12 mouse cellular contexts compared by ENCODE assay signal in genomic region chr9:101017734-101018516, GRCm38 (mm10). TPM values are rescaled to one million over a fixed set of nuclear protein-coding genes. Genes with fewer than 3 reads are reported as not detected.
A peak's percentile ranks its signal among the peaks of the same experiment; 100 is the strongest.
DNase-seq lines count a peak whose midpoint lies in the region; ATAC-seq and TF ChIP-seq lines count a peak whose summit lies in the region.
"Had no signal": no experiment of that assay in that cellular context is flagged by ENCODE, and none has a peak within 500 bp of the region (broad histone marks: within the 10 kb centered on the region; RNA-seq: fewer than 3 reads in every experiment).

No protein-coding gene starts in this region.

- H3K27ac ChIP-seq in heart, embryonic 11.5 days (ENCODE audit: low read depth, low read length): no peak overlapping the region
- no peak overlapping the region for H3K27ac ChIP-seq in neural tube, embryonic 11.5 days (ENCODE audit: low read depth, low read length)
- H3K27ac ChIP-seq in kidney, embryonic 14.5 days (ENCODE audit: low read depth, low read length): peak overlapping the region; percentile 19; the same call in 1 of the 2 replicates
- no peak overlapping the region for H3K27ac ChIP-seq in stomach, postnatal 0 days (replicated peaks)
- H3K27ac ChIP-seq: liver, embryonic 15.5 days had no signal

- no peak for TF ChIP-seq EP300 in stomach, postnatal 0 days (optimal IDR thresholded peaks at IDR 0.05)

- no peak overlapping the region for H3K9ac ChIP-seq in heart, embryonic 11.5 days (ENCODE audit: low read depth, low read length)
- H3K9ac ChIP-seq in neural tube, embryonic 11.5 days (ENCODE audit: low read length): no peak overlapping the region
- H3K9ac ChIP-seq in kidney, embryonic 14.5 days (ENCODE audit: low read depth, low read length): no peak overlapping the region
- no peak overlapping the region for H3K9ac ChIP-seq in stomach, postnatal 0 days (ENCODE audit: low read length)
- H3K9ac ChIP-seq: liver, embryonic 15.5 days had no signal

- DNase-seq in heart, adult 18-20 months: no peak
- peak; percentile 18 for DNase-seq in neural tube, embryonic 11.5 days (ENCODE audit: low spot score)
- DNase-seq in neural tube, embryonic 10.5 days (ENCODE audit: extremely low spot score, low spot score): no peak
- DNase-seq in stomach, postnatal 0 days (ENCODE audit: low spot score): no peak
- no peak for DNase-seq in ovary, postnatal 10 days (ENCODE audit: low spot score)
- no peak for DNase-seq in spleen, postnatal 10 days (ENCODE audit: low spot score in 2 of 2)
- DNase-seq: cerebellum, adult 2 months; heart, adult 11 months; thymus, postnatal 14 days had no signal

- WGBS in heart, embryonic 11.5 days (ENCODE audit: insufficient replicate concordance): 53% methylated on average over 15 of the region's 15 CpGs
- 60% methylated on average over 15 of the region's 15 CpGs for WGBS in neural tube, embryonic 11.5 days
- 45% methylated on average over 15 of the region's 15 CpGs for WGBS in kidney, embryonic 14.5 days
- 43% methylated on average over 15 of the region's 15 CpGs for WGBS in stomach, postnatal 0 days

- H3K9me3 ChIP-seq in heart, embryonic 11.5 days (replicated peaks; ENCODE audit: control insufficient read depth, low read length): no peaks in the 10 kb centered on the region
- no peaks in the 10 kb centered on the region; the same call in 1 of the 2 replicates for H3K9me3 ChIP-seq in neural tube, embryonic 11.5 days (ENCODE audit: control insufficient read depth, low read length)
- peaks cover 2% of the 10 kb centered on the region; the same call in 1 of the 2 replicates for H3K9me3 ChIP-seq in kidney, embryonic 14.5 days (ENCODE audit: control insufficient read depth, low read length)
- H3K9me3 ChIP-seq in stomach, postnatal 0 days (ENCODE audit: control insufficient read depth, low read length): no peaks in the 10 kb centered on the region
- H3K9me3 ChIP-seq: liver, embryonic 15.5 days had no signal

- no peak for ATAC-seq in heart, embryonic 11.5 days (replicated peaks; ENCODE audit: insufficient number of reproducible peaks, low FRiP score, low TSS enrichment)
- ATAC-seq in neural tube, embryonic 11.5 days (ENCODE audit: insufficient read depth, low FRiP score, low TSS enrichment): no peak
- ATAC-seq in kidney, embryonic 14.5 days (ENCODE audit: low FRiP score, low TSS enrichment): no peak; the same call in 1 of the 2 replicates
- no peak for ATAC-seq in stomach, postnatal 0 days (ENCODE audit: low FRiP score, low TSS enrichment)

- no peaks in the 10 kb centered on the region for H3K27me3 ChIP-seq in heart, embryonic 11.5 days (ENCODE audit: control insufficient read depth, insufficient read depth, low read length)
- no peaks in the 10 kb centered on the region for H3K27me3 ChIP-seq in neural tube, embryonic 11.5 days (ENCODE audit: control insufficient read depth, insufficient read depth, low read length)
- H3K27me3 ChIP-seq in kidney, embryonic 14.5 days (ENCODE audit: control insufficient read depth, insufficient read depth, low read length): no peaks in the 10 kb centered on the region
- H3K27me3 ChIP-seq in stomach, postnatal 0 days (ENCODE audit: control insufficient read depth, insufficient read depth, low read length): no peaks in the 10 kb centered on the region
- H3K27me3 ChIP-seq: liver, embryonic 15.5 days had no signal

- peak; percentile 39 for TF ChIP-seq CTCF in stomach, postnatal 0 days (IDR thresholded peaks at IDR 0.05; ENCODE audit: low read depth)

- no peaks in the 10 kb centered on the region for H3K36me3 ChIP-seq in heart, embryonic 11.5 days (ENCODE audit: control insufficient read depth, insufficient read depth, low read length)
- H3K36me3 ChIP-seq in neural tube, embryonic 11.5 days (ENCODE audit: control insufficient read depth, insufficient read depth, low read length): peaks cover under 1% of the 10 kb centered on the region; the same call in 1 of the 2 replicates
- no peaks in the 10 kb centered on the region; the same call in 1 of the 2 replicates for H3K36me3 ChIP-seq in kidney, embryonic 14.5 days (ENCODE audit: control insufficient read depth, insufficient read depth, low read length)
- H3K36me3 ChIP-seq in stomach, postnatal 0 days (ENCODE audit: control insufficient read depth, insufficient read depth, low read length): peaks cover 3% of the 10 kb centered on the region; the same call in 1 of the 2 replicates

- H3K4me3 ChIP-seq in heart, embryonic 11.5 days (ENCODE audit: low read depth, low read length): no peak overlapping the region
- no peak overlapping the region for H3K4me3 ChIP-seq in neural tube, embryonic 11.5 days (ENCODE audit: low read depth, low read length)
- H3K4me3 ChIP-seq in kidney, embryonic 14.5 days (ENCODE audit: low read length): no peak overlapping the region
- no peak overlapping the region for H3K4me3 ChIP-seq in stomach, postnatal 0 days (ENCODE audit: low read depth, low read length)
- H3K4me3 ChIP-seq: liver, embryonic 15.5 days had no signal

- peak overlapping the region; percentile 20; the same call in 1 of the 2 replicates for H3K4me2 ChIP-seq in heart, embryonic 11.5 days
- H3K4me2 ChIP-seq in neural tube, embryonic 11.5 days (ENCODE audit: low read depth): no peak overlapping the region
- no peak overlapping the region; the same call in 1 of the 2 replicates for H3K4me2 ChIP-seq in kidney, embryonic 14.5 days (replicated peaks; ENCODE audit: low read depth, low read length)
- no peak overlapping the region for H3K4me2 ChIP-seq in stomach, postnatal 0 days (replicated peaks; ENCODE audit: low read depth)
- H3K4me2 ChIP-seq: liver, embryonic 15.5 days had no signal

- no peaks in the 10 kb centered on the region for H3K4me1 ChIP-seq in heart, embryonic 11.5 days (ENCODE audit: control insufficient read depth, insufficient read depth, low read length)
- H3K4me1 ChIP-seq in neural tube, embryonic 11.5 days (ENCODE audit: control insufficient read depth, insufficient read depth, low read length): no peaks in the 10 kb centered on the region
- H3K4me1 ChIP-seq in kidney, embryonic 14.5 days (ENCODE audit: control insufficient read depth, insufficient read depth, low read length): 0 out of 2 replicates have a peak, but pooled peaks cover 4% of the 10 kb centered on the region
- no peaks in the 10 kb centered on the region for H3K4me1 ChIP-seq in stomach, postnatal 0 days (replicated peaks; ENCODE audit: control insufficient read depth, insufficient read depth)

RNA-seq across cellular contexts. Expression of gene Pccb, which starts 16.8 kb away (rescaled TPM):
- polyA plus RNA-seq in heart, embryonic 11.5 days (2014; fragmentation: Nextera tagmentation; extraction: Ambion mirVana): 17.8 and 20.3 TPM in 2 replicates
- 100 to 1,000 TPM; 107 TPM for total RNA-seq in heart, adult 18-20 months (2021)
- polyA plus RNA-seq in neural tube, embryonic 11.5 days (2014; fragmentation: Nextera tagmentation; extraction: Ambion mirVana): 14.1 and 15.0 TPM in 2 replicates
- polyA plus RNA-seq in kidney, embryonic 14.5 days (2014; fragmentation: Nextera tagmentation; extraction: Ambion mirVana): 19.2 and 21.0 TPM in 2 replicates
- polyA plus RNA-seq in stomach, postnatal 0 days (2015; fragmentation: Nextera tagmentation; extraction: Ambion mirVana): 28.7 and 29.9 TPM in 2 replicates

RNA-seq across cellular contexts. Expression of gene Msl2, which starts 56.0 kb away (rescaled TPM):
- 3.3 and 3.8 TPM in 2 replicates for polyA plus RNA-seq in heart, embryonic 11.5 days (2014; fragmentation: Nextera tagmentation; extraction: Ambion mirVana)
- total RNA-seq in heart, adult 18-20 months (2021): 10 to 100 TPM; 30.8 to 33.9 TPM
- polyA plus RNA-seq in neural tube, embryonic 11.5 days (2014; fragmentation: Nextera tagmentation; extraction: Ambion mirVana): 5.6 and 6.2 TPM in 2 replicates
- 9.7 and 11.9 TPM in 2 replicates for polyA plus RNA-seq in kidney, embryonic 14.5 days (2014; fragmentation: Nextera tagmentation; extraction: Ambion mirVana)
- polyA plus RNA-seq in stomach, postnatal 0 days (2015; fragmentation: Nextera tagmentation; extraction: Ambion mirVana): 3.0 and 3.5 TPM in 2 replicates
